Mouse (Mus musculus) testis, adult 2 months (tissue): ENCODE measurements around the gene Cnnm1.

Experiments
- CTCF ChIP-seq: fragments of 200-500 bp; IDR thresholded peaks from 2 replicates; pipeline ENCODE4 v1.5.1; 2012; ENCODE audit warnings: low read depth, mild to moderate bottlenecking, inconsistent platforms, low read length, moderate library complexity; ENCODE audit not compliant: control insufficient read depth, insufficient read depth, insufficient replicate concordance
- POLR2A ChIP-seq: fragments of 200-500 bp; IDR thresholded peaks from 2 replicates; pipeline ENCODE4 v1.6.1; 2012; ENCODE audit warnings: low read depth, mild to moderate bottlenecking, inconsistent platforms, low read length, moderate library complexity; ENCODE audit not compliant: control insufficient read depth

GRCm38 (mm10) chr19:43472781-43473180 lies 32.5 kb downstream of the Cnnm1 start:
- TF ChIP-seq POLR2A: no peak
- no peak for TF ChIP-seq CTCF
